Mouse (Mus musculus): Measurements from ENCODE around the gene Gtf2a1.
A peak's percentile ranks its signal among the peaks of the same experiment; 100 is the strongest.
"Not testable (repeated sequence)": the region's sequence is repeated elsewhere in the genome, so short reads cannot be mapped to it uniquely, and the experiment has no call there.

The Gtf2a1 gene

DNA sequence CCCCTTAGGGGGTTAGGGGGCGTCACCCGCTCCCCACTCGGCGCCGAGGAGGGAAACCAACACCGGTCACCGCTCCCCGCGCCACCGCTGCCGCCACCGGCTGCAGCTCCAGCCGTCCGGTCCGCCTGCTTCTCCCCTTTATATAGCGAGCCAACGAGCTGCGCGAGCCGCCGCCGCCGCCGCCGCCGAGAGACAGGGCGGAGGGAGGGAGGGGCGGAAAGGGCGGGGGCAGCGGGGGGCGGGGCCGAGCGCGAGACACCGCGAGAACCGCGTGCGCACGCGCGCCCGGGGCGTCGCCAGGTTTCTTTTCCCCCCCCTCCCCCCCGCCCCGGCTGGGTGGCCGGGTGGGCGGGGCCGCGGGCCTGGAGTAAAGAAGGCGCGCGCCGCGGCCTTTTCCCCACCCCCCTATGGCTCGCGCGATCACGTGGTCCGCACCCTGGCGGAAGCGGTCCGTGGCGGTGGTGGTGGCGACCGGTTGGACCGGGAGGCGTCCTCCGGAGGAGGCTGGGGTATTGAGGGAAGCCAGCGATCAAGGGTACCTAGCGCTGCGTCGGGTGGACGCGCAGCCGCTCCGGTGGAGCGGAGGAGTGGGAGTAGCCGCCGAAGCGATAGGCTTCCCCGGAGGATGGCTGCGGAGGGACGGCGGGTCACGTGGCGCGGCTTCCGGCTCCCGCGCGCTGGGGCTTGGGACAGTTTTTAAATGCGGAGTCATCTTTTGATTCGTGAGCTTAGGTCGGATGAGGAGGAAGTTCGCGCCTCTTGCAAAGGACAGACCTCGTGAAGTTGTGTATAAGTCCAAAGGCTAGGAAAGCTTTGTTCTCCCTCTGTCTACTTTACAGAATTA lies at the start of gene Gtf2a1:
TSS of gene Gtf2a1 (minus strand) at position 641 of the 844 bp plus-strand sequence.
- DNase-seq (ENCODE audit: low spot score) = peak; percentile 94

DNA sequence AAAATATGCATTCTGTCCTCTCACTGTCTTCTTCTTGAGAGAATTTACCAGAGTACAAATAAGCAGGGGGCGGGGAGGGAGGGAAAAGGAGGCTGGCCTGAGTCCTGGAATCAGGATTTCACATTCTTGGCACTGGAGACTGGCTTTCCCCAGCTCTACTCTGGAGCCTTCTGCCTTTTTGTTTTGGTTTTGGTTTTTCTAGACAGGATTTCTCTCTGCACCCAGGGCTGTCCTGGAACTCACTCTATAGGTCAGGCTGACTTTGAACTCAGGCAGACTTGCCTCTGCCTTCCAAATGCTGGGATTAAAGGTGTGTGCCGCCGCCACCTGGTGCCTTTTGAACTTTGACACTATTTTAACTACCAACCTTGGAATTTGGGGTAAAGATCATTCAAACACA lies 48.1 kb upstream of the Gtf2a1 start:
- DNase-seq (ENCODE audit: low spot score) = no peak

DNA sequence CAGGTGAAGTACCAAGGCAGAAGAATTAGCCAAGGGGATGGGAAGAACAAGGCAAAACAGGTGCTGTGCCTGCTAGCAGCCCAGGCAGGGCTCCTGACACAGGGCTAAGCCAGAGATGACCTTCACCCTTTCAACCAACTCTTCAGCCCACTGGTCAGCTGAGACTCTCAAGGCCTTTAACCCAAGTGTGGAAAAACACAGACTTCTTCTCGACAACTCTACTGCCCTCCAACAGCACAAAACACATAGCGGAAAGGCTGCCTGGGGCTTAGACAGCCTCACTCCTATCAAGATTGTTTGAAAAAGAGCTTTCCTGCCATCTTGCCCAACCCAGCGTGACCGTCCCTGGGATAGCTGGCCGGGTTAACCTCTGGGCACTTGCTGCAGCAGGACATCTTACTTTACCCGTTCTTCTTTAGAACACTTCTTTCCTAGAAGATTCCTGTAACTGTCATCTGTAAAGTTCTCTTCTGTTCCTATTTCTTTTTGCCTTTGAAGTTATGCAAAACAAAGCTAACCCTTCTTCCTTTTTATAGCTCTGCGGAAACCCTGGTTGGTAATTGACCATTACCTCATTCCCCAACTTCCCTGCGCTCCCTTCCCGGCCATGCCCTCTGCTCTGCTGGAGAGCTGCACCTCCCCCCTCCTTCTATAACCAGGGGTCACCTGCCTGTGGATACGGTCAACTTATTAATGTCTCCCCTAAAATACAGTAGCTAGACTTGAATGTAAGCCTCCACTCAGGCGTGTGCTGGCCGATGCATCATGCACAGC lies 47.0 kb upstream of the Gtf2a1 start:
- DNase-seq (ENCODE audit: low spot score) = no peak

DNA sequence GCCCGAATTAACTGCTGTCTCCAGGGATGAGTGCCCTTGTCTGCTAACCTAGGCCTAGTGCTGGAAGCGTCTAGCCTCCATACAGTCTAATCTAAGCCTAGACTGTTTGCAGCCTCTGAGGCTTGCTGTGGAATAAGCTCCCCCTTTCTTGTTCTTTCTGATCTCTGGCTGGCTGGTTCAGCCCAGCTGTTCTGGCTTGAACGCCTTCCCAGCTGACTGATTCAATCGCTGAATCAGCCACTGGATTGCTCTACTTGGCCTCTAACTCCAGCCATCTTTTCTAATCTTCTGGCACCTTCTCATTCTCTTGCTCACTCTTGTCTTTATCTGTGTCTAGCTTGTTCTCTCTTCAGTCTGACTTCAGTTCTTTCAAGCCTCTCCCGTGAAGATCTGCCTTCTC lies 36.2 kb upstream of the Gtf2a1 start:
- no peak for DNase-seq (ENCODE audit: low spot score)

DNA sequence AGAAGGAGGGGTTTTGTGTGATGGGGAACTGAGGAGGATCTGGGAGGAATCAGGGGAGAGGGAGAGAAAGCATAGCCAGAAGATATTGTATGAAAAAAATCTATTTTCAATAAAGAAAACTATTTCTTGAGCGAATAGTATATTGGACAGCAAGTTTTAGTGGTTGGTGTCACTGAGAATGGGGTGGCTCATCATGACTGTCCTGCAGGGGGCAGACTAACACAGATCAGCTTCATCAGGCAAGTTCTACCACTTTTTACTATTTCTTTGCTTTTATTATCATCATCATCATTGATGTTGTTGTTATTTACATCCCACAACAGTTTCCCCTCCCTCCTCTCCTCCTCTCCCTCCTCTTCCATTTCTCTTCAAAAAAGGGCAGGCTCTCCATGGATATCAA lies 34.7 kb upstream of the Gtf2a1 start:
- peak; percentile 26 for DNase-seq (ENCODE audit: low spot score)

DNA sequence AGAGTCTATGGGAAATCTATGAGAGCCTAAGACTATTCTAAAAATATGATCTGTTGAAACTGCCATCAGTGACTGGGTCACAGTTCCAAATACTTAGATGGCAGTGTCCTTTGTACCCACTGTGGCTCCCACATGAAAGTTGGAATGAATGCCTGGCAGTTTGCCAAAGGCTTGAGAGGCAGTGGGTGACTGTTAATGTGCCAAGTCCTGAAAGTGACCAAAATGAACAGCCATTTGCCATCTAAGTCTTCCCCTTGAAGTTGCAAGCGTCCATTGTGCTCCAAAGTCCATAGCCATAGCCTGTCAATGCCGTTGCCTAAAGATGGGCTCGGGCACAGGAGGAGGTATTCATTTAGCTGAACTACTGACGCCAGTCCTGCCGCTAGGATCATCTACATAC lies 19.1 kb upstream of the Gtf2a1 start:
- no peak for DNase-seq (ENCODE audit: low spot score)

DNA sequence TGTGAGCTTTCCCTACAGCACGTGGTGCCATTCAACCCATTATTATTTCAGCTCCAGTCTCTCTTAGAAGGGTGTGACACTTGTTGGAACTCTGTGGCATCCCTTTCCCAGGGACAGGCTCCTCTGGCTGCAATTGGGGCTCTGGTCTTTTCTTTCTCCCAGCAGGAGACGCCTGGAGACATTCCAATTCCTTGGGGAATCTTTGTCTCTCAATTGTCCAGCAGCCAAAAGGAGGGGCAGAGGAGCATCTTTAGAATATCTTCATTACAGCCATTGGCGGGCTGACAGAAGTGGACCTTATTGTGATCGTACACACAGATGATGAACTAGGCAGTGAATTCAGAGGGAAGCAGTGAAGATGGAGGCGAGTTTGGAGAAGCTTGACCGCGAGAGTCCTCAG lies 17.4 kb upstream of the Gtf2a1 start:
- DNase-seq (ENCODE audit: low spot score) = no peak

DNA sequence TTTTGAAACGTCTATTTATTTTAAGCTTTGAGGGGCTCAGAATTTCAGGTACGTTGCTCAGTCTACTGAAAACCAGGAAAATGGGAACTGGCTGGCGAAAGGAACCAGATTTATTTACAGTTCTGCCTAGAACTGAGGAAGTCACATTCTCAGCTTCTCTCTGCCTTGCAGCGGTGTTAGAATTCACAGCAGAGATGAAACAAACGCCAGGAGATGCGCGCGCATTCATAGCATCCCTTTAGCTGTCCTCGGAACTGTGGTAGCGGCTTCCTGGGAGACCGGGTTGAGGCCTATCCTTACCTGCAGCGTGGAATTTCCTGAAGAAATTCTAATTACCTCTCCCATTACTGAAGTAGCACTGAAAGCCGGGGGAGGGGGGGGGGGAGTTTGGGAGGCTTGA lies 16.4 kb upstream of the Gtf2a1 start:
- no peak for DNase-seq (ENCODE audit: low spot score)

DNA sequence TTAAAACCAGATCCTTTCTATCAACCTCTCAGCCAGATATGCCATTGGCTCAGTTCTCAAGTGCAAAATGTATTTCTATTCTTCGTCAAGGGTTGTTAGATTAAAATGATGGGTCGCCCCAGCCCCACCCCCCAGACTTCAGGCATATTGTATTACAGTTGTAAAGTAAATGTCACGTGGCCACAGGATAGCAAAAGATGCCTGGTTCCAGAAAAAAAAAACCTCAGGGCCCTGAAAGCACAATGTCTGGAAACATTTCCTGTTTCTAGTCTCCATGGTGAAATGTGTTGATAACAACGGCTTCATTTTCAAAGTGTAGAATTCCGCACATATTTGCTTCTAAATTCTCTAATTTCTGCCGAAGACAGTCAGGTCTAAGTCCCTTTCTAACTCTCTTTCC lies 14.3 kb upstream of the Gtf2a1 start:
- DNase-seq (ENCODE audit: low spot score) = no peak

DNA sequence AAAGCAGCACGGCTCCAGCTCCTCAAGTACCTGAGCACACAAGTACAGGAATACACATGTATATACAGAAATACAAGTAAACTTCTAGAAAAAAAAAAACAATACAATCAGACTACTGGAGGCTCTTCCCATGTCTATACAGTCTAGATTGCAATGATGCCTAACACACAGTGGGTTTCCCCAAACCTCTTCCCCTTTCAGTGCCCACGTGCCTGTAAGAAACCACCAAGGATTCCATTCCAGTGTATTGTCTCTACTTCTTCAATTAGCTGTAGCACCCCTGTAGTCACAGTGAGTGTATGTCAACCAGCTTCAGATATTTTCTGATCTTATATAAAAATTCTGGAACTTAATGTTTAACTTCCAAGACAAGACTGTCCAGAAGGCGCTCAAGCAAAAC lies 1.8 kb upstream of the Gtf2a1 start:
- peak; percentile 28 for DNase-seq (ENCODE audit: low spot score)

DNA sequence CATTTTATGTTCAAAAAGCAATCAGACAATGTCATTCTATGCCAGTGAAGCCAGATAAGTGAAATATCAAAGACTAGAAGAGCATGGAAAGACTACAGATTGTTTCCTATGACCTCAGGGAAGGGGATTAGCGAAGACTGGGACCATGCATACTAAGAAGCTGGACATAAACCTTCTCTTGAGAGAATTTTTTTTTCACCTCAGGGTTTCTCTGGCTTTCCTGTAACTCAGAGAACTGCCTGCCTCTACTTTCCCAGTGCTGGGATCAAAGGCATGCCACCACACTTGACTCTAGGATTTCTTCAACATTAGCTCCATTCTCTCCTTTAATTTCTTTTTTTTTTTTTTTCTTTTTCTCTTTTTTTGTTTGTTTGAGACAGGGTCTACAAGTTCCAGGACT lies 904 bp upstream of the Gtf2a1 start:
- DNase-seq (ENCODE audit: low spot score) = no peak

DNA sequence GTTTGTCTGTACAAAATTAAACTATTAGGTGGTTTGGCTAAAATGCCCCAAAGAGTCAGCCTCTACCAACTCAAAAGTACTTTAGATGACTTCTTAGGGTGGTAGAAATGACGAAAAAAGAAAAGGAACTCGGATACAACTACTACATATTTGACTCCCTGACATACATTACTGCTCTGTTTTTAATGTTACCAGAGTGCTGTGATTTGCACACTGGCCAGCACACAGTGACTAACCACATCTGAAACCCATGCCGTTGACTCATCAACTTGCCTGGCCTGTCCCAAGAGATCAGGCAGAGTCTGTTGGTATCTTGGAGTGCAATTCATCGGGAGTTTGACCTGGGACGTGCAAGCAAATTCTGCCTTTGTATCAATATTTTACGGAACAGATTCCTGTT lies 429 bp upstream of the Gtf2a1 start:
- peak; percentile 27 for DNase-seq (ENCODE audit: low spot score)

DNA sequence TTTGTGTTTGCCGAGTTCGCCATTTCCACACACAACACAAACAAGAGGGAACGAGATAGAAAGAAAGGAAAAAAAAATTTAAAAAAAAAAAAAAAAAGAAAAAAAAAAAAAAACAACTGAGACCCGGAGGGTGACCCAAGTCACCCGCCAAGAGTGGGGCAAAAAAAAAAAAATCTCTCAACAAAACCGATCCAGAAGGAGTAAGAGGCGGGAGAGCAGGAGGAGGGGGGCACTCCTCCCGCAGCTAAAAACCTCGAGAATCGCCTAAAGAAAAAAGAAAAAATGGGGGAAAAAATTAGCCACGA lies 793 bp downstream of the Gtf2a1 start:
- no peak for DNase-seq (ENCODE audit: low spot score)

DNA sequence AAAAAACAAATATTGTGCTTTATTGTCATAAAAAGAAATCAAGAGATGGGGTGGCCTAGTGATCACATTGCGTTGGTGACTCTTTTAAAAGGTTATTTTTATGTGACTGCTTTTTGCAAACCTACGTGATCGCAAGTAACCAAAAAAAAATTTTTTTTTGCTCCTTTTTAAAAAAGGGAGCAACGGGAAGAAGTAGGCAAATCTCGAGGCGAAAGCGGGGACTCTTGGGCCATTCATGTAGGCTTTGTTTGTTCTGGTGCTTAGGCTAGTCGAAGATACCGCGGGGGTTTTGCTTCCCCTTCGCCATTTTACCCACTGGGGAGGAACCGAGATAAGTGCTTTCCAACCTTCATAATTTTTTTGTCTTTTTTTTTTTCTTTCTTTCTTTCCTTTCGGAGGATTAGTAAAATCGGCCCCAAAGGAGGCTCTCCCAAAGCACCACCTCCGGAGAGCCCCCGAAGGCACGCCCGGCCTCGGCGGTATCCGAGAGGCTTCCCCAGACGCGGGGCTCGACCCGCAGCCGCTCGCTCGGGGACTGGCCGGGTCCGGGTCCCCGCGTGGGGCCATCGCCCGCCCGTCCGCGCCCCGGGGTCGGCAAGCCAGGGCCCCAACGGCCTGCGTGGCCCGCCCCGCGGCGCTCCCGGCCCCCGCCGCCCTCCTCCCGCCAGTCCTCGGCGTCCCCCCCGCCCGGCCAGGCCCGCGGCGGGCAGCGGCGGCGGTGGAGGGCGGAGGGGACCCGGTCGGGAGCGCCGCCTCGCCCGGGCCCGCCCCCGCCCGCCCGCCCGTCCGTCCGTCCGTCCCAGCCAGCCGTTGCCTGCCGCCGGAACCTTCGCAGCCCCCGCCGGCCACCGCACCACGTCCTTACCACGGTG lies 1.4 kb downstream of the Gtf2a1 start:
- DNase-seq (ENCODE audit: low spot score) = peak; percentile 49

DNA sequence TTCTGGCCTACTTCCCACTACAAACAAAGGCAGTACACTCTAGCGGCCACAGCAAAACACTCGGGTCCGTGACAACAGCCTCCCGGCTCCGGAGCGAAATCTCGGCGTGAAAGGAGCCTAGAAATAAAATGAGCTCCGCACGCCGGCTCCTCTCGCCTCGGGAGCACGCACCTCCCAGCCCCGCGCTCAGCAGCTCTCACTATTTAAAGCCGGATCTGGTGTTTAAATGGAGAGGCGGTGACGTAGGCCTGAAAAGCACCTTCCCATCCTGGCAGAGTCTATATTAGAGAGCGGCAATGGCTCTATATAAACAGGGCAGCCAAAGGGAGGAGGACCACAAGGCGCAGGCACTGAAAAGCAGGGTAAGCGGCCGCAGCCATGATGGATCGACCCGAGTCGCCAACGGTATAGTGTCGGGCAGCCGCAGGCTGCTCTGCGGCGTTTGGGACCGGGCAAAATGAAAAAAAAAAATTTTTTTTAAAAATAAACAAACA lies 2.1 kb downstream of the Gtf2a1 start:
- peak; percentile 96 for DNase-seq (ENCODE audit: low spot score)

DNA sequence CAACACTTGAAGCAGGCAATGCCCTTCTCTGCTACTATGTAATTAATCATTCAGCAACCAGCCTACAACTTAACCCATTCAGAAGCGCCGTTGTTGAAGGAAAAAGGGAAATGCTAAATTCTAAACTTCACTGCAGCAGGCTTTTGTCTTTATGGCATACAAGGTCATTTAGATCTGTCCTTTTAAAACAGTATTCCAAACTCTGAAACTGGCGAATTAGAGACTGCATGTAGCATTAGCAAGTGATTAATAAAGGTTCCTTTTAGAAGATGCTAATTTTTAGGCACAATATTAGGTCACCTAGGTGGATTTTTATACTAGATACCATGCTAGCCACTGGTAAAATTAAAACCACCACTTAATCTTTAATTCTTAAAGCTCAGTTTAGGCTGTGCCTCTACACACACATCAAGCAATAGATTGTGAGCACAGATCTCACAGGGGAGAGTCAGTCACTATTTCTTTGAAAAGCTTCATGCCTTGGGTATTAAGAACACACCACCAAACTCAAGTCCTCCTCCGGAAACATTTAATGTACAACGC lies 2.7 kb downstream of the Gtf2a1 start:
- no peak for DNase-seq (ENCODE audit: low spot score)

DNA sequence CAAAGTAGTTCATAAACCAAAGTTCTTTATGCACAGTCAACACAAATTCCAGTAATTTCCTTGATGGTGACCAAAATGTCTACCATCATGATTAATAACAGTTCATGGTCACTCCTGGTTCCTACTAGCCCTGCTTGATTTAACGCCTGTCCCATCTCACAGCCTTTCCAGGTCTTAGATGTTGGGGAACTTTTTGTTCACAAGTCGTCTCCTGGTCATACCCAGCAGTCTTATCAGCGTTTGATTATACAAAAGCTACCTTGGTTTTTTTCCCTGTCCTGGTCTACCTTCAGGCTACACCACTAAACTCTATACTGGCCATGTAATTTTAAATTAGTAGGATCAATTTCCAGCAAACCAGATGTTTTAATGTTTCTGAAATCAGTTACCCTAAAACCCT lies 3.2 kb downstream of the Gtf2a1 start:
- DNase-seq (ENCODE audit: low spot score) = no peak

DNA sequence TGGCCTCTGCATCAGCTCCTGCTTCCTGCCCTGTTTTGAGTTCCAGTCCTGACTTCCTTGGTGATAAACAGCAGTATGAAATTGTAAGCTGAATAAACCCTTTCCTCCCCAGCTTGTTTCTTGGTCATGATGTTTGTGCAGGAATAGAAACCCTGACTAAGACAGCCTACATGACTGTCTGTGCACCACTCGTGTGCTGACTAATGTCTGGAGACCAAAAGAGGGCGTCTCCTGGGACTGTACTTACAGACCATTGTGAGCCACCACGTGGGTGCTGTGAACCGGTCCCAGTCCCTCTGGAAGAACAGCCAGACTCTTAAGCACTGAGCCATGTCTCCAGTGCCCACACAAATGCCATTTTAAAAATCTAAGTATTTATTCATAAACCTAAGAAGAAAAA lies 4.5 kb downstream of the Gtf2a1 start:
- not testable (repeated sequence) for DNase-seq (ENCODE audit: low spot score)

DNA sequence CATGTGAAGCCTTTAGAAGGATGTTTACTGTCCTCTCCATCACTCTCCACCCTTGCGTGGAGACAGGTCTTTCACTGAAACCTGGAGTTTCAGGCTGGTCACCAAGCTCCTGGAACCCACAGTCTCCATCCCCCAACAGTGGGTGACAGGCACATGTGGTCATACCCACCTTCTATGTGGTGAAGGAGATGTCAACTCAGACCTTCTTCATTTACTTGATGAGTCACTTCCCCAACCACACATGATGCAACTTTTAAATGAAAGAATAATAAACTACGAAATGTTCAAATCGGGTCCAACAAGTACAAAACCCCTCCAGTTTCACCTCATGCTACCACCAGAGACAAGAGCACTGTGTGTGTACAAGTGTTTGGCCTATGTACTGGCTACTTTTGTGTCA lies 5.1 kb downstream of the Gtf2a1 start:
- DNase-seq (ENCODE audit: low spot score) = no peak

DNA sequence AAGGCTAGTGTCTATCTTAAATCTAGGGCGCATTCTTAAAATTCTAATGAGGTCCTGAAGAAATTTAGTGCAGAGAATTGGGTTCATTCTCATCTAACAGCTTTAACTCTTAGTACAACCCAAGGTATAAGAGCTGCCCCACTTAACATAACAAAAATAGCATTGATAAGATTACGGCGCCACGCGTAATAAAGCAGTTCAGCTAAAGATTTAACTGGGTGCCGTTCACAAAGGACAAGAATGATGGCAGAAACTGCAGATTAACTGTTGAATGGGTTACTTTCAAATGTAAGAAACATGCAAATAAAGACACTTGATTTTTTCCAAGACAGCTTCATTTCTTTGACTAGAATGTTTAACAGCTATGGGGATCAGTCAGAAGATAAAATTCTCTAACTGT lies 6.9 kb downstream of the Gtf2a1 start:
- no peak for DNase-seq (ENCODE audit: low spot score)

DNA sequence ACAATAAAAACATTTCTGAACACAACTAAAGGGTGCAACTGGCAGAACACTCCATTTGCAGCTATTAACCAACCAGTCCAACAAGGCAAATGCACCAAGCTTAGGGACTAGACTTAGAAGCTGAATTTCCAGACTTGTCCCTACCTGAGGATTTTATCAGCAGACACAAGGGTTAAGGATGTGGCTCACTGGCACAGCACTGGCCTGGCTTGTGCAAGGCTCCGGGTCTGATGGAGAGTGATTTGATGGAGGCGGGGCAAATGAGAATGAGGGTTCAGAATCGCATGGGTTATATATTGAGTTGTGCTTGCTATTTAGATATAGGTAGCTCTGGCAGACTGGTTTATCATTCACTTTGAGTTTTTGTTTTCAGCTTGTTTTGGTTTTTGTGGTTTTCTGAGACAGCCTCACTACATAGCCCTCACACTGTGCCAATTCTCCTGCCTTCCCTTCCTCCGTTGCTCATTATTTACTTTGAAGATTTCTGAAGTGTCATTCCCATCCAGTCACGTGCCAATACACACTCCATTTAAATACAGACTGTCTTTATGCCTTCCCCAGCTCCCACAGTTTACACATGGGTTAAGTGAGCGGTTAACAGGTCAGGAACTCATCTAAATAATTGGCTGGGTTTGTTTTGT lies 7.8 kb downstream of the Gtf2a1 start:
- no peak for DNase-seq (ENCODE audit: low spot score)

All from lung, postnatal 25 days (tissue).